Mouse (Mus musculus): ENCODE results near the gene Dnajc15. TPM values are rescaled to one million over a fixed set of nuclear protein-coding genes. Genes with fewer than 3 reads are reported as not detected.

The Dnajc15 gene
- 90.3 and 95.3 TPM in 2 replicates for polyA plus RNA-seq (2014; fragmentation: Nextera tagmentation; extraction: Ambion mirVana)

DNA sequence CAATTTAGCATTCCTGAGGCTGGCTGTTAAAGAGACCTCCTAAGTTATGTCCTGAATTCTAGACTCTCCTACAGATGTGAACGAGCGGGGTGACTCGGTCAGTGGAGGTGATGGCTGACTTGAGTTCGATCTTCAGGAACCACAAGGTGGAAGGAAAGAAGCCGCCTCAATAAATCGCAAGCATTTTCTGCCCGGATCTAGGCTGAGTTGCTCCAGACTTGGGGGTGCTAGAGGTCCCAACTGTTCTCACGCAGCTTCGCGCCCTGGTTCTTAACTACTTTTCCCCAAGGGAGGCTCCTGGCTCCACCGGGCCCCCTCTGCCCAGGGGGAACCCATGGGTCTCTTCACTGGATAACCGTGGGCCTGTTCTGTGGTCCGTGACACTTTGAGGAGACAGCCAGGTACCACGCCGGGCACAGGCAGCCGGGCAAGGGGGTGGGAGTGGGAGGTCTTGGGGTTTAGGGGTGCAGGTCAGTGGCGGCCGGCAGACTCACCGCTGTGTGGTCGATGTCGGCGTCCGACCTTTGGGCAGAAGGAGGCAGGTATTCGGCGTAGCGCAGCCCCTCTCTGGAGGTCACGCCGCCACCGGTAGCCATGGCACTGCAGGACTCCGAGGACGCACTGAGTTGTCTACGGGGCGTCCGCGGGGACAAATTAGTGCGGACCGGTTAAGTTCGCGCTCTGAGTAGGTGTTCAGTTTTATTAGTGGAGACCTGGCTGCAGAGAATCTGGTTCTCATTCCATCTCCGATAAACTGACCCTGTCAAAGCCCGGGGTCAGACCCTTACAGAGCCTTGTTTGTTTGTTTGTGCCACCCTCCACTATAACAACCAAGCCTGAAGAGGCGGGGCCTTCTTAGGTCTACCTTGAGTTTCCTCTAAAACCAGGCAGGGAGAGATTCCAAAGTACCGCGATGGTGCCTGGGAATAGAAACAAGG is at the start of gene Dnajc15:
Gene Dnajc15, minus strand, starts transcription at position 822 of the 938 bp plus-strand sequence.
- Histone ChIP-seq H3K9ac (peak within 1 kb of the TSS; percentile 74), H3K4me1 (replicated peaks; ENCODE audit: control insufficient read depth, insufficient read depth, low read length) (0 out of 2 replicates have a peak, but pooled peaks cover 3% of the 10 kb centered on the region), H3K4me2 (replicated peaks) (peak within 1 kb of the TSS; percentile 73), H3K9me3 (ENCODE audit: control insufficient read depth, low read length) (no peaks in the 10 kb centered on the region), H3K4me3 (replicated peaks; ENCODE audit: low read length) (peak within 1 kb of the TSS; percentile 63), H3K27ac (no peak within 1 kb of the TSS), H3K36me3 (replicated peaks; ENCODE audit: control insufficient read depth, insufficient read depth) (no peaks in the 10 kb centered on the region), H3K27me3 (ENCODE audit: control insufficient read depth, insufficient read depth, low read length) (no peaks in the 10 kb centered on the region)
- DNase-seq (ENCODE audit: low spot score) (peak; percentile 84), ATAC-seq (ENCODE audit: low FRiP score) (peak; percentile 83)
- WGBS, result 2% methylated on average over 44 of the region's 44 CpGs

DNA sequence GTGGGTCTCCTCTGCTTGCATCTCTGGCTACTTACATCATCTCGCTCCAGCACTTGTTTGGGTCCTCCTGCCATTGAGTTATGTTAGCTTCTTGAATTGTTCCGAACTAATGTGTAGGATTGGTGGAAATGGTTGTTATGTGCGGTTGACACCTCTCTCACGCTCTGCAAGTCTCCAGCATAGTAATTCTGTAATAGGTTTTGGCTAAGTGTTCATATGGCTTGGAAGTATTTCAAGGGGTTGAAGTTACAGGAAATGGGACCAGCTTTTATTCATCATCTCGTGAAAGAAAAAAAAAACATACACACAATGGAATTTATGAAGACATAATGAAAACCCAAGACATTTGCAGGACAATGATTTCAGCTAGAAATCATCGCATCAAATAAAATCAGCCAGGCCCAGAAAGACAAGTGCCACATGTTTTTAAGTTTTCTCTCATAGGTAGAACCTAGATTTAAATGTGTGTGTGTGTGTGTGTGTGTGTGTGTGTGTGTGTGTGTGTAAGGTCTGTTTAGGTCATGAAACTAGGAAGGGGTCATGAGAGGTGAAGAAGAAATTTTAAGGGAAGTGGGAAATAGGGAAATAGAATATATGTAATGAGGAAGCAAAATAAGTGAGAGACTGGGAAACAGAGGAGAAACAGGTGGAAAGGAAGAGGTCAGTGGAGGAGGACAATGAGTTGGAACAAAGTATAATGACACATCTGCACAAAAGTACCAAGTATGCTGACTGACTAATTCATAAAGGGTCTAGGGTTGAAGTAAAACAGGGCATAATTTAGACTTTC is 48.3 kb upstream of the Dnajc15 start:
- Histone ChIP-seq H3K4me2 (replicated peaks) (no peak overlapping the region), H3K9me3 (ENCODE audit: control insufficient read depth, low read length) (no peaks in the 10 kb centered on the region), H3K27me3 (ENCODE audit: control insufficient read depth, insufficient read depth, low read length) (no peaks in the 10 kb centered on the region), H3K36me3 (replicated peaks; ENCODE audit: control insufficient read depth, insufficient read depth) (no peaks in the 10 kb centered on the region), H3K9ac (no peak overlapping the region), H3K4me3 (replicated peaks; ENCODE audit: low read length) (no peak overlapping the region), H3K27ac (no peak overlapping the region), H3K4me1 (replicated peaks; ENCODE audit: control insufficient read depth, insufficient read depth, low read length) (no peaks in the 10 kb centered on the region)
- no peak for ATAC-seq (ENCODE audit: low FRiP score)
- DNase-seq (ENCODE audit: low spot score), result no peak
- WGBS, result 86% methylated on average over 6 of the region's 6 CpGs

DNA sequence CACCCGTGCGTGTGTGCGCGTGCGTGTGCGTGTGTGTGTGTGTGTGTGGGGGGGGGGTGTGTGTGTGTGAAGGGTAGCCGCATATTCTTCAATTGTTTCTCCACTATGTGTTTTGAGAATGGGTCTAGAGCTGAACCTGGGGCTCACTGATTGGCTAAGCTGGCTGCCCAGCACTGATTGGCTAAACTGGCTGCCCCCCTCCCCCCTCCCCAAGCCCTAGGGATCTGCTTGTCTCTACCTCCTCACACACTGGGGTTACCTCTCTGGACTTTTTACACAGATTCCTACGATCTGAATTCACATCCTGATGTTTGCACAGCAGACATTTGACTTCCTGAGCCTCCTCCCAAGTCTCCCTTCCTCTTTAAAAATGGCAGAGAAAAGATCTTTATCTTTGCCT is 46.7 kb upstream of the Dnajc15 start:
- Histone ChIP-seq H3K9me3 (ENCODE audit: control insufficient read depth, low read length) (no peaks in the 10 kb centered on the region), H3K4me3 (replicated peaks; ENCODE audit: low read length) (no peak overlapping the region), H3K4me2 (replicated peaks) (no peak overlapping the region), H3K9ac (no peak overlapping the region), H3K4me1 (replicated peaks; ENCODE audit: control insufficient read depth, insufficient read depth, low read length) (no peaks in the 10 kb centered on the region), H3K36me3 (replicated peaks; ENCODE audit: control insufficient read depth, insufficient read depth) (no peaks in the 10 kb centered on the region), H3K27me3 (ENCODE audit: control insufficient read depth, insufficient read depth, low read length) (no peaks in the 10 kb centered on the region), H3K27ac (no peak overlapping the region)
- ATAC-seq (ENCODE audit: low FRiP score), result no peak
- 92% methylated on average over 8 of the region's 8 CpGs for WGBS
- DNase-seq (ENCODE audit: low spot score), result no peak

DNA sequence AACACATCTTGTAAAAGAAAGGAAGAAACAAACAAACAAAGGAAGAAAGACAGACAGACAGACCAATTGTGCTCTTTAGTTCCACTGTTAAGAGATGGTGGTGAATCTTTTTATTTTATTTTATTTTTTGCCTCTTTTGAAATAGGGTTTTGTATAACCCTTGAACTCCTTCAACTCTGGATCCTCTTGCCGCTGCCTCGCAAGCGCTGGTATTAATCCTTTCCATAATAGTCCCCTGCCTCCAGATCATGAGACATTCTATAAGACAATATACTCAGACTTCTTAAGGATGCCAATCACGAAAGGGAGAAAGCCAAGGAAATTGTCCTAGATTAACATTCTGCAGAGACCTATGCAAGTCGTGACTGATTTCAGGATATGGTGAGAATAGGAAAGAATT is 40.9 kb upstream of the Dnajc15 start:
- no peaks in the 10 kb centered on the region for H3K36me3 ChIP-seq (replicated peaks; ENCODE audit: control insufficient read depth, insufficient read depth)
- H3K27ac ChIP-seq, result no peak overlapping the region
- DNase-seq (ENCODE audit: low spot score) (no peak), ATAC-seq (ENCODE audit: low FRiP score) (no peak)
- H3K9me3 ChIP-seq (ENCODE audit: control insufficient read depth, low read length), result no peaks in the 10 kb centered on the region
- 55% methylated on average over 5 of the region's 5 CpGs for WGBS
- no peak overlapping the region for H3K4me3 ChIP-seq (replicated peaks; ENCODE audit: low read length)
- H3K9ac ChIP-seq, result no peak overlapping the region
- no peaks in the 10 kb centered on the region for H3K4me1 ChIP-seq (replicated peaks; ENCODE audit: control insufficient read depth, insufficient read depth, low read length)
- H3K27me3 ChIP-seq (ENCODE audit: control insufficient read depth, insufficient read depth, low read length), result no peaks in the 10 kb centered on the region
- no peak overlapping the region for H3K4me2 ChIP-seq (replicated peaks)

DNA sequence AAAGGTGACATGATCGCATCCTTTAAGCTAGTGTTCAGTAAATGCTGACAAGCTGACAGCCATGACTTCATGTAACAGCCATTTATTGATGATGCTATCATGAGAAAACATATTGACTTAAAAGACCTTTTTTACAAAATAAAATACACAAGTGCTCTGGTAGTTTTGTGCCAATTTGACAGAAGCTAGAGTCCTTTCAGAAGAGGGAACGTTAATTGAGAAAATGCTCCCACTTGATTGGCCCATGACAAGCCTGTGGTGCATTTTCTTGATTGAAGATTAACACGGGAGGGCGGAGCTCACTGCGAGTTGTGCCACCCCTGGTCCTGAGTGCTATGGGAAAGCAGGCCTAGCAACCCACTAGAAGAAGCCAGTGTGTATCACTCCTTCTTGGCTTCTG is 31.7 kb upstream of the Dnajc15 start:
- WGBS, result 88% methylated on average over 5 of the region's 5 CpGs
- Histone ChIP-seq H3K4me2 (replicated peaks) (no peak overlapping the region), H3K4me1 (replicated peaks; ENCODE audit: control insufficient read depth, insufficient read depth, low read length) (no peaks in the 10 kb centered on the region), H3K27ac (no peak overlapping the region), H3K9me3 (ENCODE audit: control insufficient read depth, low read length) (0 out of 2 replicates have a peak, but pooled peaks cover 4% of the 10 kb centered on the region), H3K36me3 (replicated peaks; ENCODE audit: control insufficient read depth, insufficient read depth) (no peaks in the 10 kb centered on the region), H3K4me3 (replicated peaks; ENCODE audit: low read length) (no peak overlapping the region), H3K9ac (no peak overlapping the region), H3K27me3 (ENCODE audit: control insufficient read depth, insufficient read depth, low read length) (no peaks in the 10 kb centered on the region)
- DNase-seq (ENCODE audit: low spot score) (no peak), ATAC-seq (ENCODE audit: low FRiP score) (no peak)

DNA sequence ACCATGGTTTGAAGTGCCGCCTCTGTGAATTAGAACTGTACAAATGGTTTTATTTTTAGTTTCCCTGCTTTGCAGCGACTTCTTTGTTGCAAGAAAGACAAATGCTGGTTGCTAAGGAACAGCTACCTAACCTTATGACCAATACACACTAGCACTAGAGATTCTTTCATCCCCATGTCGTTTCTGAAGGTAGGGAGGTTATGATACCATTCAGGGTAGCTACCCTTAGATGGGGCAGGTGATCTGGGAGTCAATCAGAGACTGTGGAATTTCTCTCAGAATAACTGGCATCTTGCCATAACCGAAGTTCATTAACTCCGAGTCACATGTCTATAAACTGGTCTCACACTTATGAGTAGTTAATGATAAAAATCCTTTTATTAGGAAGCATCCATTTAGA is 30.5 kb upstream of the Dnajc15 start:
- Histone ChIP-seq H3K9me3 (ENCODE audit: control insufficient read depth, low read length) (0 out of 2 replicates have a peak, but pooled peaks cover 4% of the 10 kb centered on the region), H3K4me1 (replicated peaks; ENCODE audit: control insufficient read depth, insufficient read depth, low read length) (no peaks in the 10 kb centered on the region), H3K9ac (no peak overlapping the region), H3K4me2 (replicated peaks) (no peak overlapping the region), H3K27me3 (ENCODE audit: control insufficient read depth, insufficient read depth, low read length) (no peaks in the 10 kb centered on the region), H3K4me3 (replicated peaks; ENCODE audit: low read length) (no peak overlapping the region), H3K27ac (no peak overlapping the region), H3K36me3 (replicated peaks; ENCODE audit: control insufficient read depth, insufficient read depth) (no peaks in the 10 kb centered on the region)
- ATAC-seq (ENCODE audit: low FRiP score), result no peak
- 62% methylated on average over 5 of the region's 5 CpGs for WGBS
- DNase-seq (ENCODE audit: low spot score), result no peak

DNA sequence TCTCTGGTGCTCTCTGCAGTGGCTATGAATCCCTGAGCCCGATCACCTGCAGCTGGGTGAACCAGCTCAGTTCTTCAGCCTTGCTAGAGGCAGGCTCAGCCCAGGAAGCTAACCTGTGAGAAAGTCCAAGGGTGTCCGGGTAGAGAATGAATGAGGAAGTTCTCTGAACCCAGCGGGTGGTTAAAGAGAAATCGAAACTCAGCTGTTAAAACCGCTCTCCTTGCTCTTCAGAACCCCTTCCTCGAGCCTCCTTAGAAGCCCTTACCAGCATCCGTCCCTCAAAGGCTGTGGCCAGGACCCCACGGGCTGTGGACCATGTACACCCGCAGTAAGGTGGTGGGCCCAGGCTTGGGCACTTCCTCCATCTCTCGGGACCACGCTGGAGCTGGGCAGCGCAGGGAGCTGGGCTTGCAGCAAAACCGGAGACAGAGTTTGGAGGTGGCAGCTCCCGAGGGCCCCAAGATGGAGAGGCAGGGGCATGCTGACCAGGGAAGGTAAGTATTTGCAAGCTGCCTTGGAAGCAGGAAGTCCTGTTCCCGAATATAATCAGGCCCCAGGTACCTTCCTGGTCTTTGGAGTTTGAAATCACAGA is 29.3 kb upstream of the Dnajc15 start, which contains the start of gene Epsti1:
Gene Epsti1, plus strand, starts transcription at position 69 of the 592 bp plus-strand sequence.
- Histone ChIP-seq H3K36me3 (replicated peaks; ENCODE audit: control insufficient read depth, insufficient read depth) (no peaks in the 10 kb centered on the region), H3K9me3 (ENCODE audit: control insufficient read depth, low read length) (no peaks in the 10 kb centered on the region), H3K4me3 (replicated peaks; ENCODE audit: low read length) (no peak within 1 kb of the TSS), H3K27me3 (ENCODE audit: control insufficient read depth, insufficient read depth, low read length) (no peaks in the 10 kb centered on the region), H3K4me2 (replicated peaks) (no peak within 1 kb of the TSS), H3K9ac (no peak within 1 kb of the TSS), H3K27ac (no peak within 1 kb of the TSS), H3K4me1 (replicated peaks; ENCODE audit: control insufficient read depth, insufficient read depth, low read length) (no peaks in the 10 kb centered on the region)
- WGBS, result 64% methylated on average over 15 of the region's 15 CpGs
- no peak for DNase-seq (ENCODE audit: low spot score)
- ATAC-seq (ENCODE audit: low FRiP score), result no peak

DNA sequence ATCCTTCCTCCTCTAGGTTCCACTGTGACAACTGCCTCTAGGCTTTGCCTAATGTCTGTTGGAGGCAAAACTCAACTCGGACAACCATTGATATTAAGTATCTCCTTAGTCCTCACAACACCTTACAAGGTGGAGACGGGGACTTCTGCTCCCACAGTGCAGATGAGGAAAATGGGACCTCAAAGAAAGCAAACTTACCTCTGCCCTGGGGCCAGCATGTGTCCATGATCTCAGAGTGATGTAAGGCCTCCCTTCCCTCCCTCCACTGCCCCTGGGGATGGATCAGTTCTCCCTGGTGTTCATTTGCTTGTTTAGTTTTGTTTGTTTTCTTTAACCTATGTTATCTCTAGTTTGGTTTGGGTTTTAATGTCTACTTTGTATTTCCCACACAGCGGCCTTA is 27.6 kb upstream of the Dnajc15 start:
- H3K9me3 ChIP-seq (ENCODE audit: control insufficient read depth, low read length), result no peaks in the 10 kb centered on the region
- H3K4me1 ChIP-seq (replicated peaks; ENCODE audit: control insufficient read depth, insufficient read depth, low read length), result no peaks in the 10 kb centered on the region
- no peaks in the 10 kb centered on the region for H3K36me3 ChIP-seq (replicated peaks; ENCODE audit: control insufficient read depth, insufficient read depth)
- H3K27ac ChIP-seq, result no peak overlapping the region
- 98% methylated on average over 3 of the region's 3 CpGs for WGBS
- no peaks in the 10 kb centered on the region for H3K27me3 ChIP-seq (ENCODE audit: control insufficient read depth, insufficient read depth, low read length)
- DNase-seq (ENCODE audit: low spot score) (no peak), ATAC-seq (ENCODE audit: low FRiP score) (no peak)
- no peak overlapping the region for H3K9ac ChIP-seq
- H3K4me3 ChIP-seq (replicated peaks; ENCODE audit: low read length), result no peak overlapping the region
- no peak overlapping the region for H3K4me2 ChIP-seq (replicated peaks)

DNA sequence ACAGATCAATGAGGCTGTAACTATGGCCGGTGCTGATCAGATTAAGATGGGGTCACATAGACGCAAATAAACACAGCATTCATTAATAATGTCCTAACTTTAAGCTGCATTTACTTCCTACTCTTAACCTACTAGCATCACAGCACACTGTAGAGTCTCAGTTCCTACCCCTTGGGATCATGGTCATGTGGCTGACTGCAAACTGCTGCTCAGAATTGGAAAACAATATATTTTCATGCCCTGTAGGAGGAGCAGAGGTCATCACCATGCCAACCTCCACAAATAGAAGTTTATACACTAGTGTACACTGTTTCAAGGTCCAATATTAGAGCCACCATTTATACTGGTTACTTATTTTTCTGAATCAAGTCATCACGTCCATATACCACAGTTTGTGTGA is 21.0 kb upstream of the Dnajc15 start:
- WGBS, result 82% methylated on average over 3 of the region's 3 CpGs
- Histone ChIP-seq H3K9ac (no peak overlapping the region), H3K9me3 (ENCODE audit: control insufficient read depth, low read length) (no peaks in the 10 kb centered on the region), H3K27ac (no peak overlapping the region), H3K4me1 (replicated peaks; ENCODE audit: control insufficient read depth, insufficient read depth, low read length) (no peaks in the 10 kb centered on the region), H3K36me3 (replicated peaks; ENCODE audit: control insufficient read depth, insufficient read depth) (no peaks in the 10 kb centered on the region), H3K27me3 (ENCODE audit: control insufficient read depth, insufficient read depth, low read length) (no peaks in the 10 kb centered on the region), H3K4me3 (replicated peaks; ENCODE audit: low read length) (no peak overlapping the region), H3K4me2 (replicated peaks) (no peak overlapping the region)
- ATAC-seq (ENCODE audit: low FRiP score) (no peak), DNase-seq (ENCODE audit: low spot score) (no peak)
